In genomic region chr4:116405955-116406351, GRCm38 (mm10) we compare ENCODE assay signal across 8 mouse cellular contexts. TPM values are rescaled to one million over a fixed set of nuclear protein-coding genes. Genes with fewer than 3 reads are reported as not detected.
DNase-seq lines count a peak whose midpoint lies in the region; ATAC-seq lines count a peak whose summit lies in the region.

No protein-coding gene starts in this region.

- peak; percentile 26 for DNase-seq in adrenal gland, adult 2 months
- DNase-seq in adrenal gland, adult 8-10 months = no peak
- no peak for DNase-seq in lung, postnatal 36 days
- no peak for DNase-seq in urinary bladder, postnatal 14 days (ENCODE audit: low spot score)

- no peaks in the 10 kb centered on the region for H3K27me3 ChIP-seq in lung, embryonic 16.5 days (ENCODE audit: control insufficient read depth, insufficient read depth, low read depth, low read length)
- H3K27me3 ChIP-seq in intestine, embryonic 16.5 days (replicated peaks; ENCODE audit: control insufficient read depth, insufficient read depth, low read length) = no peaks in the 10 kb centered on the region
- no peaks in the 10 kb centered on the region for H3K27me3 ChIP-seq in neural tube, embryonic 15.5 days (replicated peaks)

- peaks cover 12% of the 10 kb centered on the region for H3K4me1 ChIP-seq in lung, embryonic 16.5 days (replicated peaks; ENCODE audit: control insufficient read depth, insufficient read depth, low read length)
- H3K4me1 ChIP-seq in intestine, embryonic 16.5 days (ENCODE audit: control insufficient read depth, insufficient read depth, low read length) = peaks cover 5% of the 10 kb centered on the region
- H3K4me1 ChIP-seq in neural tube, embryonic 15.5 days = peaks cover 20% of the 10 kb centered on the region

- H3K9ac ChIP-seq in lung, embryonic 16.5 days (ENCODE audit: low read length) = no peak overlapping the region
- no peak overlapping the region for H3K9ac ChIP-seq in intestine, embryonic 16.5 days (ENCODE audit: low read depth, low read length)
- peak overlapping the region; percentile 46 for H3K9ac ChIP-seq in neural tube, embryonic 15.5 days (replicated peaks)

- no peak overlapping the region for H3K27ac ChIP-seq in lung, embryonic 16.5 days (ENCODE audit: low read length)
- H3K27ac ChIP-seq in intestine, embryonic 16.5 days (ENCODE audit: low read length) = no peak overlapping the region
- H3K27ac ChIP-seq in neural tube, embryonic 15.5 days (replicated peaks) = peak overlapping the region; percentile 88

- no peaks in the 10 kb centered on the region for H3K9me3 ChIP-seq in lung, embryonic 16.5 days (ENCODE audit: control insufficient read depth, low read length)
- H3K9me3 ChIP-seq in intestine, embryonic 16.5 days (ENCODE audit: control insufficient read depth, low read length) = no peaks in the 10 kb centered on the region
- no peaks in the 10 kb centered on the region for H3K9me3 ChIP-seq in neural tube, embryonic 15.5 days (replicated peaks)

- H3K4me3 ChIP-seq in lung, embryonic 16.5 days (ENCODE audit: low read length) = peak overlapping the region; percentile 15; the same call in 1 of the 2 replicates
- H3K4me3 ChIP-seq in intestine, embryonic 16.5 days (ENCODE audit: low read length) = no peak overlapping the region
- peak overlapping the region; percentile 38 for H3K4me3 ChIP-seq in neural tube, embryonic 15.5 days (replicated peaks)

- H3K36me3 ChIP-seq in lung, embryonic 16.5 days (ENCODE audit: control insufficient read depth, insufficient read depth, low read length) = no peaks in the 10 kb centered on the region
- H3K36me3 ChIP-seq in intestine, embryonic 16.5 days (ENCODE audit: control insufficient read depth, insufficient read depth, low read length) = no peaks in the 10 kb centered on the region
- H3K36me3 ChIP-seq in neural tube, embryonic 15.5 days = no peaks in the 10 kb centered on the region

- ATAC-seq in lung, embryonic 16.5 days (ENCODE audit: low read depth) = no peak
- ATAC-seq in intestine, embryonic 16.5 days = no peak
- peak; percentile 71 for ATAC-seq in neural tube, embryonic 15.5 days (ENCODE audit: low FRiP score)
- ATAC-seq in activated CD4-positive, CD25-positive, alpha-beta regulatory T cell, adult 4 months = no peak

- 37% methylated on average over 8 of the region's 8 CpGs for WGBS in lung, embryonic 16.5 days
- WGBS in intestine, embryonic 16.5 days = 43% methylated on average over 8 of the region's 8 CpGs
- WGBS in neural tube, embryonic 15.5 days = 6% methylated on average over 8 of the region's 8 CpGs

- H3K4me2 ChIP-seq in lung, embryonic 16.5 days (ENCODE audit: low read depth, low read length) = peak overlapping the region; percentile 33
- peak overlapping the region; percentile 38 for H3K4me2 ChIP-seq in intestine, embryonic 16.5 days (ENCODE audit: low read depth, low read length)
- H3K4me2 ChIP-seq in neural tube, embryonic 15.5 days = peak overlapping the region; percentile 64

RNA-seq across cellular contexts. Expression of gene Mast2, which starts 58.0 kb away (rescaled TPM):
- total RNA-seq in adrenal gland, adult 2 months (2021) = 10 to 100 TPM; 39.5 to 45.9 TPM
- 88.7 and 94.1 TPM in 2 replicates for polyA plus RNA-seq in adrenal gland, adult 2 months (2012; rRNA removed)
- 10 to 100 TPM; 34.5 to 54.7 (median 45.6) TPM for total RNA-seq in adrenal gland, adult 8-10 months (2022)
- 11.0 and 11.5 TPM in 2 replicates for polyA plus RNA-seq in lung, embryonic 16.5 days (2015; fragmentation: Nextera tagmentation; extraction: Ambion mirVana)
- polyA plus RNA-seq in intestine, embryonic 16.5 days (2015; fragmentation: Nextera tagmentation; extraction: Ambion mirVana) = 6.4 and 7.5 TPM in 2 replicates
- 29.7 and 34.1 TPM in 2 replicates for polyA plus RNA-seq in neural tube, embryonic 15.5 days (2015; fragmentation: Nextera tagmentation; extraction: Ambion mirVana)
- 1 to 10 TPM; 5.2 to 5.8 TPM for polyA plus RNA-seq in activated CD4-positive, CD25-positive, alpha-beta regulatory T cell, adult 4 months (2017; shearing (Covaris generic))
